Mouse (Mus musculus): Measurements from ENCODE around the gene Wdr20. TPM values are rescaled to one million over a fixed set of nuclear protein-coding genes. Genes with fewer than 3 reads are reported as not detected.

Gene Wdr20
- polyA plus RNA-seq, 1 experiment from 2014 or later = 30.9 TPM

- Histone ChIP-seq H3K27ac (ENCODE audit: low read length) (no peak overlapping the region), H3K4me2 (ENCODE audit: low read length) (no peak overlapping the region), H3K36me3 (ENCODE audit: control insufficient read depth, insufficient read depth) (no peaks in the 10 kb centered on the region), H3K9me3 (ENCODE audit: control insufficient read depth, low read length) (no peaks in the 10 kb centered on the region), H3K27me3 (replicated peaks; ENCODE audit: control insufficient read depth, insufficient read depth, low read length) (no peaks in the 10 kb centered on the region), H3K9ac (replicated peaks; ENCODE audit: low read depth, low read length) (no peak overlapping the region), H3K4me3 (replicated peaks; ENCODE audit: low read length) (no peak overlapping the region), H3K4me1 (replicated peaks; ENCODE audit: control insufficient read depth, insufficient read depth, low read length) (no peaks in the 10 kb centered on the region)
- ATAC-seq = no peak
- 90% methylated on average over 2 of the region's 2 CpGs for WGBS
These were observed 79.1 kb downstream of the Wdr20 start for GRCm38 (mm10) chr12:110816833-110817232.

GRCm38 (mm10) chr12:110819367-110819766 is 81.6 kb downstream of the Wdr20 start:
- no peak for ATAC-seq
- Histone ChIP-seq H3K27ac (ENCODE audit: low read length) (no peak overlapping the region), H3K9ac (replicated peaks; ENCODE audit: low read depth, low read length) (no peak overlapping the region), H3K4me1 (replicated peaks; ENCODE audit: control insufficient read depth, insufficient read depth, low read length) (no peaks in the 10 kb centered on the region), H3K4me3 (replicated peaks; ENCODE audit: low read length) (no peak overlapping the region), H3K27me3 (replicated peaks; ENCODE audit: control insufficient read depth, insufficient read depth, low read length) (no peaks in the 10 kb centered on the region), H3K36me3 (ENCODE audit: control insufficient read depth, insufficient read depth) (no peaks in the 10 kb centered on the region), H3K9me3 (ENCODE audit: control insufficient read depth, low read length) (no peaks in the 10 kb centered on the region), H3K4me2 (ENCODE audit: low read length) (no peak overlapping the region)
- 83% methylated on average over 8 of the region's 8 CpGs for WGBS

- no peak for ATAC-seq
- Histone ChIP-seq H3K9ac (replicated peaks; ENCODE audit: low read depth, low read length) (no peak overlapping the region), H3K27ac (ENCODE audit: low read length) (no peak overlapping the region), H3K4me2 (ENCODE audit: low read length) (no peak overlapping the region), H3K4me3 (replicated peaks; ENCODE audit: low read length) (no peak overlapping the region), H3K27me3 (replicated peaks; ENCODE audit: control insufficient read depth, insufficient read depth, low read length) (no peaks in the 10 kb centered on the region), H3K36me3 (ENCODE audit: control insufficient read depth, insufficient read depth) (no peaks in the 10 kb centered on the region), H3K9me3 (ENCODE audit: control insufficient read depth, low read length) (no peaks in the 10 kb centered on the region), H3K4me1 (replicated peaks; ENCODE audit: control insufficient read depth, insufficient read depth, low read length) (no peaks in the 10 kb centered on the region)
- WGBS = 85% methylated on average over 2 of the region's 2 CpGs
These were observed 84.0 kb downstream of the Wdr20 start for GRCm38 (mm10) chr12:110821787-110822186.

- WGBS = 86% methylated on average over 7 of the region's 7 CpGs
- H3K9me3 ChIP-seq (ENCODE audit: control insufficient read depth, low read length) = no peaks in the 10 kb centered on the region
- no peak overlapping the region for H3K9ac ChIP-seq (replicated peaks; ENCODE audit: low read depth, low read length)
- no peaks in the 10 kb centered on the region for H3K36me3 ChIP-seq (ENCODE audit: control insufficient read depth, insufficient read depth)
- ATAC-seq = no peak
- H3K4me3 ChIP-seq (replicated peaks; ENCODE audit: low read length) = no peak overlapping the region
- no peaks in the 10 kb centered on the region for H3K4me1 ChIP-seq (replicated peaks; ENCODE audit: control insufficient read depth, insufficient read depth, low read length)
- H3K4me2 ChIP-seq (ENCODE audit: low read length) = no peak overlapping the region
- H3K27me3 ChIP-seq (replicated peaks; ENCODE audit: control insufficient read depth, insufficient read depth, low read length) = no peaks in the 10 kb centered on the region
- H3K27ac ChIP-seq (ENCODE audit: low read length) = no peak overlapping the region
These were observed 84.6 kb downstream of the Wdr20 start for GRCm38 (mm10) chr12:110822366-110822765.

GRCm38 (mm10) chr12:110828908-110829307 is 91.2 kb downstream of the Wdr20 start:
- Histone ChIP-seq H3K36me3 (ENCODE audit: control insufficient read depth, insufficient read depth) (no peaks in the 10 kb centered on the region), H3K27ac (ENCODE audit: low read length) (no peak overlapping the region), H3K4me2 (ENCODE audit: low read length) (no peak overlapping the region), H3K9me3 (ENCODE audit: control insufficient read depth, low read length) (no peaks in the 10 kb centered on the region), H3K4me1 (replicated peaks; ENCODE audit: control insufficient read depth, insufficient read depth, low read length) (no peaks in the 10 kb centered on the region), H3K27me3 (replicated peaks; ENCODE audit: control insufficient read depth, insufficient read depth, low read length) (no peaks in the 10 kb centered on the region), H3K4me3 (replicated peaks; ENCODE audit: low read length) (no peak overlapping the region), H3K9ac (replicated peaks; ENCODE audit: low read depth, low read length) (no peak overlapping the region)
- ATAC-seq = no peak
- 97% methylated on average over 4 of the region's 4 CpGs for WGBS

- Histone ChIP-seq H3K9me3 (ENCODE audit: control insufficient read depth, low read length) (no peaks in the 10 kb centered on the region), H3K27ac (ENCODE audit: low read length) (no peak overlapping the region), H3K36me3 (ENCODE audit: control insufficient read depth, insufficient read depth) (no peaks in the 10 kb centered on the region), H3K9ac (replicated peaks; ENCODE audit: low read depth, low read length) (no peak overlapping the region), H3K4me1 (replicated peaks; ENCODE audit: control insufficient read depth, insufficient read depth, low read length) (no peaks in the 10 kb centered on the region), H3K4me3 (replicated peaks; ENCODE audit: low read length) (no peak overlapping the region), H3K4me2 (ENCODE audit: low read length) (no peak overlapping the region), H3K27me3 (replicated peaks; ENCODE audit: control insufficient read depth, insufficient read depth, low read length) (no peaks in the 10 kb centered on the region)
- 85% methylated on average over 8 of the region's 11 CpGs for WGBS
- ATAC-seq = no peak
These were observed 92.7 kb downstream of the Wdr20 start for GRCm38 (mm10) chr12:110830293-110831024.

- WGBS = 98% methylated on average over 3 of the region's 3 CpGs
- H3K4me3 ChIP-seq (replicated peaks; ENCODE audit: low read length) = no peak overlapping the region
- ATAC-seq = no peak
- H3K9me3 ChIP-seq (ENCODE audit: control insufficient read depth, low read length) = no peaks in the 10 kb centered on the region
- H3K27me3 ChIP-seq (replicated peaks; ENCODE audit: control insufficient read depth, insufficient read depth, low read length) = no peaks in the 10 kb centered on the region
- no peak overlapping the region for H3K4me2 ChIP-seq (ENCODE audit: low read length)
- H3K4me1 ChIP-seq (replicated peaks; ENCODE audit: control insufficient read depth, insufficient read depth, low read length) = peaks cover 13% of the 10 kb centered on the region
- no peak overlapping the region for H3K9ac ChIP-seq (replicated peaks; ENCODE audit: low read depth, low read length)
- no peaks in the 10 kb centered on the region for H3K36me3 ChIP-seq (ENCODE audit: control insufficient read depth, insufficient read depth)
- H3K27ac ChIP-seq (ENCODE audit: low read length) = no peak overlapping the region
These were observed 97.4 kb downstream of the Wdr20 start for GRCm38 (mm10) chr12:110835182-110835581.

GRCm38 (mm10) chr12:110836729-110837128 is 99.0 kb downstream of the Wdr20 start:
- Histone ChIP-seq H3K27me3 (replicated peaks; ENCODE audit: control insufficient read depth, insufficient read depth, low read length) (no peaks in the 10 kb centered on the region), H3K4me3 (replicated peaks; ENCODE audit: low read length) (no peak overlapping the region), H3K27ac (ENCODE audit: low read length) (peak overlapping the region; percentile 47), H3K9me3 (ENCODE audit: control insufficient read depth, low read length) (no peaks in the 10 kb centered on the region), H3K4me1 (replicated peaks; ENCODE audit: control insufficient read depth, insufficient read depth, low read length) (peaks cover 14% of the 10 kb centered on the region), H3K4me2 (ENCODE audit: low read length) (0 out of 2 replicates have a peak overlapping the region, but pooled peaks have one; percentile 10), H3K9ac (replicated peaks; ENCODE audit: low read depth, low read length) (no peak overlapping the region), H3K36me3 (ENCODE audit: control insufficient read depth, insufficient read depth) (no peaks in the 10 kb centered on the region)
- no peak; the same call in 1 of the 2 replicates for ATAC-seq
- 20% methylated on average over 6 of the region's 6 CpGs for WGBS

GRCm38 (mm10) chr12:110837192-110837841 is 99.6 kb downstream of the Wdr20 start:
- Histone ChIP-seq H3K27ac (ENCODE audit: low read length) (peak overlapping the region; percentile 61), H3K36me3 (ENCODE audit: control insufficient read depth, insufficient read depth) (no peaks in the 10 kb centered on the region), H3K9me3 (ENCODE audit: control insufficient read depth, low read length) (no peaks in the 10 kb centered on the region), H3K9ac (replicated peaks; ENCODE audit: low read depth, low read length) (0 out of 2 replicates have a peak overlapping the region, but pooled peaks have one; percentile 3), H3K4me2 (ENCODE audit: low read length) (0 out of 2 replicates have a peak overlapping the region, but pooled peaks have one; percentile 10), H3K27me3 (replicated peaks; ENCODE audit: control insufficient read depth, insufficient read depth, low read length) (no peaks in the 10 kb centered on the region), H3K4me3 (replicated peaks; ENCODE audit: low read length) (no peak overlapping the region), H3K4me1 (replicated peaks; ENCODE audit: control insufficient read depth, insufficient read depth, low read length) (peaks cover 14% of the 10 kb centered on the region)
- ATAC-seq = peak; percentile 79
- WGBS = 7% methylated on average over 5 of the region's 5 CpGs

All from forebrain, embryonic 16.5 days (tissue).